Mouse (Mus musculus) forebrain, embryonic 13.5 days (tissue): ENCODE measurements around the gene Nhsl2. TPM values are rescaled to one million over a fixed set of nuclear protein-coding genes. Genes with fewer than 3 reads are reported as not detected.

Experiments
- ATAC-seq: fragments of 200-750 bp; cut with Nextera tagmentation; 2 replicates; pipeline ENCODE4 v1.8.0; 2017
- H3K27ac ChIP-seq: fragments of 300-500 bp; sonication (generic); 2 replicates; pipeline ENCODE4 v1.5.1; 2015; ENCODE audit warnings: inconsistent platforms, mild to moderate bottlenecking, moderate library complexity
- H3K27me3 ChIP-seq: fragments of 300-500 bp; sonication (generic); 2 replicates; pipeline ENCODE4 v1.6.1; 2015; ENCODE audit warnings: mild to moderate bottlenecking, inconsistent platforms
- H3K36me3 ChIP-seq: fragments of 300-500 bp; sonication (generic); 2 replicates; pipeline ENCODE4 v1.6.1; 2015; ENCODE audit warnings: mild to moderate bottlenecking, inconsistent platforms; ENCODE audit not compliant: poor library complexity, severe bottlenecking
- H3K4me1 ChIP-seq: fragments of 300-500 bp; sonication (generic); 2 replicates; pipeline ENCODE4 v1.6.1; 2015; ENCODE audit warnings: inconsistent platforms
- H3K4me2 ChIP-seq: fragments of 300-500 bp; sonication (generic); 2 replicates; pipeline ENCODE4 v1.6.1; 2015; ENCODE audit warnings: inconsistent platforms, mild to moderate bottlenecking, moderate library complexity
- H3K4me3 ChIP-seq: fragments of 300-500 bp; sonication (generic); 2 replicates; pipeline ENCODE4 v1.5.1; 2015; ENCODE audit warnings: mild to moderate bottlenecking, inconsistent platforms
- H3K9ac ChIP-seq: fragments of 300-500 bp; sonication (generic); 2 replicates; pipeline ENCODE4 v1.6.1; 2015; ENCODE audit warnings: mild to moderate bottlenecking, inconsistent platforms
- H3K9me3 ChIP-seq: fragments of 300-500 bp; sonication (generic); replicated peaks from 2 replicates; pipeline ENCODE4 v1.6.1; 2016; ENCODE audit warnings: inconsistent platforms
- WGBS: fragments of 180-500 bp; shearing (Covaris S2); methylation state at CpG from one replicate; pipeline ENCODE4 v1.1.7; 2015; 5-methylcytosine and 5-hydroxymethylcytosine counted together
- polyA plus RNA-seq: library from polyadenylated mRNA; unstranded; fragments of >200 nt; fragmentation: Nextera tagmentation; extraction: Ambion mirVana; gene quantifications from 2 replicates; pipeline ENCODE4 v1.2.1, GENCODE M21; 2015

Nhsl2 gene
- polyA plus RNA-seq, 1 experiment from 2014 or later: 6.2 TPM

GRCm38 (mm10) chrX:102032431-102032830 lies 183.2 kb downstream of the Nhsl2 start:
- H3K27me3 ChIP-seq: peaks cover 17% of the 10 kb centered on the region; the same call in 1 of the 2 replicates
- H3K4me3 ChIP-seq: no peak overlapping the region
- H3K27ac ChIP-seq: no peak overlapping the region
- H3K4me1 ChIP-seq: 0 out of 2 replicates have a peak, but pooled peaks cover 4% of the 10 kb centered on the region
- H3K4me2 ChIP-seq: no peak overlapping the region
- H3K9ac ChIP-seq: no peak overlapping the region
- no peaks in the 10 kb centered on the region for H3K9me3 ChIP-seq
- no peak for ATAC-seq
- no peaks in the 10 kb centered on the region for H3K36me3 ChIP-seq
- 43% methylated on average over 8 of the region's 8 CpGs for WGBS

- no peak overlapping the region for H3K9ac ChIP-seq
- no peaks in the 10 kb centered on the region for H3K9me3 ChIP-seq
- H3K27ac ChIP-seq: no peak overlapping the region
- 74% methylated on average over 2 of the region's 2 CpGs for WGBS
- no peak overlapping the region for H3K4me2 ChIP-seq
- 0 out of 2 replicates have a peak, but pooled peaks cover 4% of the 10 kb centered on the region for H3K4me1 ChIP-seq
- H3K4me3 ChIP-seq: no peak overlapping the region
- H3K36me3 ChIP-seq: no peaks in the 10 kb centered on the region
- ATAC-seq: no peak
- H3K27me3 ChIP-seq: peaks cover 12% of the 10 kb centered on the region; the same call in 1 of the 2 replicates
These were observed 184.4 kb downstream of the Nhsl2 start for GRCm38 (mm10) chrX:102033566-102033965.

- Histone ChIP-seq H3K4me2 (no peak overlapping the region), H3K4me3 (no peak overlapping the region), H3K27ac (no peak overlapping the region), H3K4me1 (0 out of 2 replicates have a peak, but pooled peaks cover 4% of the 10 kb centered on the region), H3K9ac (no peak overlapping the region), H3K27me3 (peaks cover 9% of the 10 kb centered on the region; the same call in 1 of the 2 replicates), H3K9me3 (no peaks in the 10 kb centered on the region), H3K36me3 (no peaks in the 10 kb centered on the region)
- no peak for ATAC-seq
- 45% methylated on average over 3 of the region's 3 CpGs for WGBS
These were observed 186.5 kb downstream of the Nhsl2 start for GRCm38 (mm10) chrX:102035671-102036070.

GRCm38 (mm10) chrX:102036866-102037361 lies 187.7 kb downstream of the Nhsl2 start:
- WGBS: 72% methylated on average over 3 of the region's 3 CpGs
- H3K27me3 ChIP-seq: peaks cover 4% of the 10 kb centered on the region; the same call in 1 of the 2 replicates
- H3K9ac ChIP-seq: no peak overlapping the region
- no peak overlapping the region for H3K4me3 ChIP-seq
- H3K4me1 ChIP-seq: 0 out of 2 replicates have a peak, but pooled peaks cover 2% of the 10 kb centered on the region
- no peak for ATAC-seq
- H3K36me3 ChIP-seq: no peaks in the 10 kb centered on the region
- H3K9me3 ChIP-seq: no peaks in the 10 kb centered on the region
- H3K4me2 ChIP-seq: no peak overlapping the region
- no peak overlapping the region for H3K27ac ChIP-seq

- Histone ChIP-seq H3K9ac (no peak overlapping the region), H3K4me2 (no peak overlapping the region), H3K9me3 (no peaks in the 10 kb centered on the region), H3K4me1 (no peaks in the 10 kb centered on the region), H3K27me3 (peaks cover 3% of the 10 kb centered on the region; the same call in 1 of the 2 replicates), H3K4me3 (no peak overlapping the region), H3K36me3 (no peaks in the 10 kb centered on the region), H3K27ac (no peak overlapping the region)
- WGBS: 77% methylated on average over 2 of the region's 2 CpGs
- ATAC-seq: no peak
These were observed 188.3 kb downstream of the Nhsl2 start for GRCm38 (mm10) chrX:102037506-102037905.

GRCm38 (mm10) chrX:102041562-102041961 lies 192.4 kb downstream of the Nhsl2 start:
- WGBS: 49% methylated on average over 7 of the region's 7 CpGs

GRCm38 (mm10) chrX:102042386-102042785 lies 193.2 kb downstream of the Nhsl2 start:
- 88% methylated on average over 4 of the region's 4 CpGs for WGBS
- H3K4me1 ChIP-seq: no peaks in the 10 kb centered on the region
- no peak overlapping the region for H3K4me2 ChIP-seq
- H3K9ac ChIP-seq: no peak overlapping the region
- H3K27ac ChIP-seq: no peak overlapping the region
- H3K36me3 ChIP-seq: no peaks in the 10 kb centered on the region
- no peak overlapping the region for H3K4me3 ChIP-seq
- H3K27me3 ChIP-seq: 0 out of 2 replicates have a peak, but pooled peaks cover 4% of the 10 kb centered on the region
- H3K9me3 ChIP-seq: no peaks in the 10 kb centered on the region
- no peak for ATAC-seq

More at GRCm38 (mm10) chrX:102041562-102041961, 192.4 kb downstream of the Nhsl2 start:
- Histone ChIP-seq H3K27ac (no peak overlapping the region), H3K4me2 (no peak overlapping the region), H3K9ac (no peak overlapping the region), H3K36me3 (no peaks in the 10 kb centered on the region), H3K27me3 (0 out of 2 replicates have a peak, but pooled peaks cover 4% of the 10 kb centered on the region), H3K4me3 (no peak overlapping the region), H3K9me3 (no peaks in the 10 kb centered on the region), H3K4me1 (no peaks in the 10 kb centered on the region)
- ATAC-seq: no peak

- Histone ChIP-seq H3K4me3 (no peak overlapping the region), H3K27ac (no peak overlapping the region), H3K9ac (no peak overlapping the region), H3K9me3 (no peaks in the 10 kb centered on the region), H3K4me1 (no peaks in the 10 kb centered on the region), H3K4me2 (no peak overlapping the region), H3K27me3 (peaks cover 26% of the 10 kb centered on the region), H3K36me3 (no peaks in the 10 kb centered on the region)
- WGBS: 82% methylated on average over 6 of the region's 6 CpGs
- no peak for ATAC-seq
These were observed 201.4 kb downstream of the Nhsl2 start for GRCm38 (mm10) chrX:102050552-102050951.

- no peaks in the 10 kb centered on the region for H3K36me3 ChIP-seq
- no peaks in the 10 kb centered on the region for H3K9me3 ChIP-seq
- H3K4me3 ChIP-seq: no peak overlapping the region
- peaks cover 25% of the 10 kb centered on the region for H3K27me3 ChIP-seq
- H3K27ac ChIP-seq: no peak overlapping the region
- WGBS: 85% methylated on average over 4 of the region's 4 CpGs
- no peak overlapping the region for H3K9ac ChIP-seq
- H3K4me2 ChIP-seq: no peak overlapping the region
- no peaks in the 10 kb centered on the region for H3K4me1 ChIP-seq
- ATAC-seq: no peak
These were observed 202.0 kb downstream of the Nhsl2 start for GRCm38 (mm10) chrX:102051225-102051624.

- Histone ChIP-seq H3K27me3 (peaks cover 23% of the 10 kb centered on the region), H3K4me1 (no peaks in the 10 kb centered on the region), H3K27ac (no peak overlapping the region), H3K4me3 (no peak overlapping the region), H3K9ac (no peak overlapping the region), H3K36me3 (no peaks in the 10 kb centered on the region), H3K9me3 (no peaks in the 10 kb centered on the region), H3K4me2 (no peak overlapping the region)
- ATAC-seq: no peak
- 81% methylated on average over 2 of the region's 2 CpGs for WGBS
These were observed 204.2 kb downstream of the Nhsl2 start for GRCm38 (mm10) chrX:102053371-102053770.

- no peaks in the 10 kb centered on the region for H3K9me3 ChIP-seq
- H3K27ac ChIP-seq: no peak overlapping the region
- H3K4me2 ChIP-seq: no peak overlapping the region
- peaks cover 23% of the 10 kb centered on the region for H3K27me3 ChIP-seq
- H3K4me3 ChIP-seq: no peak overlapping the region
- H3K9ac ChIP-seq: no peak overlapping the region
- H3K36me3 ChIP-seq: no peaks in the 10 kb centered on the region
- H3K4me1 ChIP-seq: no peaks in the 10 kb centered on the region
- ATAC-seq: no peak
- WGBS: 94% methylated on average over 4 of the region's 4 CpGs
These were observed 204.8 kb downstream of the Nhsl2 start for GRCm38 (mm10) chrX:102054009-102054408.

GRCm38 (mm10) chrX:102059437-102059836 lies 210.3 kb downstream of the Nhsl2 start:
- Histone ChIP-seq H3K36me3 (no peaks in the 10 kb centered on the region), H3K9me3 (no peaks in the 10 kb centered on the region), H3K4me2 (no peak overlapping the region), H3K9ac (no peak overlapping the region), H3K4me3 (no peak overlapping the region), H3K27me3 (peaks cover 4% of the 10 kb centered on the region; the same call in 1 of the 2 replicates), H3K27ac (no peak overlapping the region), H3K4me1 (peaks cover 10% of the 10 kb centered on the region; the same call in 1 of the 2 replicates)
- 0 out of 2 replicates have a peak, but pooled peaks have one; percentile 38 for ATAC-seq
- 61% methylated on average over 9 of the region's 9 CpGs for WGBS

GRCm38 (mm10) chrX:102060243-102060642 lies 211.1 kb downstream of the Nhsl2 start:
- Histone ChIP-seq H3K9me3 (no peaks in the 10 kb centered on the region), H3K36me3 (no peaks in the 10 kb centered on the region), H3K9ac (no peak overlapping the region), H3K27me3 (peaks cover 6% of the 10 kb centered on the region; the same call in 1 of the 2 replicates), H3K4me2 (no peak overlapping the region), H3K27ac (no peak overlapping the region), H3K4me1 (peaks cover 12% of the 10 kb centered on the region; the same call in 1 of the 2 replicates), H3K4me3 (no peak overlapping the region)
- 55% methylated on average over 5 of the region's 5 CpGs for whole genome bisulfite sequencing
- no peak for ATAC-seq
